Mouse (Mus musculus) thymus, adult 2 months (tissue): ENCODE results near the gene Mfsd4a. TPM values are rescaled to one million over a fixed set of nuclear protein-coding genes. Genes with fewer than 3 reads are reported as not detected.

Experiments used
- DNase-seq: peaks from one replicate; pipeline ENCODE4 v3.0.0; 2021
- H3K27ac ChIP-seq: fragments of 200-500 bp; 2 replicates; pipeline ENCODE4 v1.5.1; 2012; ENCODE audit warnings: low read length, control low read depth; ENCODE audit not compliant: control insufficient read depth, insufficient read depth
- H3K27me3 ChIP-seq: fragments of 200-500 bp; 2 replicates; pipeline ENCODE4 v1.6.1; 2012; ENCODE audit warnings: mild to moderate bottlenecking, low read length, moderate library complexity, mixed read lengths; ENCODE audit not compliant: control insufficient read depth, insufficient read depth
- H3K36me3 ChIP-seq: fragments of 200-500 bp; 2 replicates; pipeline ENCODE4 v1.6.1; 2012; ENCODE audit warnings: mild to moderate bottlenecking, low read length, moderate library complexity; ENCODE audit not compliant: control insufficient read depth, insufficient read depth
- H3K4me1 ChIP-seq: fragments of 200-500 bp; replicated peaks from 2 replicates; pipeline ENCODE4 v1.6.1; 2012; ENCODE audit warnings: low read length; ENCODE audit not compliant: control insufficient read depth, insufficient read depth
- H3K4me3 ChIP-seq: fragments of 200-500 bp; 2 replicates; pipeline ENCODE4 v1.5.1; 2012; ENCODE audit warnings: mild to moderate bottlenecking, low read length, control low read depth, moderate library complexity; ENCODE audit not compliant: control insufficient read depth, insufficient read depth
- CTCF ChIP-seq: fragments of 200-500 bp; IDR thresholded peaks from 2 replicates; pipeline ENCODE4 v1.5.1; 2012; ENCODE audit warnings: mild to moderate bottlenecking, control low read depth, low read length, moderate library complexity, borderline replicate concordance; ENCODE audit not compliant: control insufficient read depth, poor library complexity, insufficient read depth; ENCODE audit errors: extremely low read depth
- POLR2A ChIP-seq: fragments of 200-500 bp; IDR thresholded peaks from 2 replicates; pipeline ENCODE4 v1.6.1; 2012; ENCODE audit warnings: mild to moderate bottlenecking, low read length, control low read depth, moderate library complexity; ENCODE audit not compliant: control insufficient read depth, poor library complexity, insufficient read depth; ENCODE audit errors: extremely low read depth
- WGBS: fragments of 180-500 bp; shearing (Covaris S2); methylation state at CpG from one replicate; pipeline ENCODE4 v1.1.7; 2018; 5-methylcytosine and 5-hydroxymethylcytosine counted together
- polyA plus RNA-seq: library from polyadenylated mRNA; depleted of rRNA; stranded (reverse); fragments of >200 nt; gene quantifications from 2 replicates; pipeline ENCODE4 v1.2.3, GENCODE M21; 2012; rRNA removed

Mfsd4a gene
- polyA plus RNA-seq, 1 experiment: 5.6 TPM

GRCm38 (mm10) chr1:131983806-131984205 lies 84.1 kb downstream of the Mfsd4a start:
- Histone ChIP-seq H3K4me3 (no peak overlapping the region), H3K27ac (no peak overlapping the region), H3K4me1 (no peaks in the 10 kb centered on the region), H3K27me3 (no peaks in the 10 kb centered on the region), H3K36me3 (no peaks in the 10 kb centered on the region)
- TF ChIP-seq POLR2A: no peak
- TF ChIP-seq CTCF: no peak
- WGBS: 91% methylated on average over 2 of the region's 2 CpGs
- no peak for DNase-seq

DNA sequence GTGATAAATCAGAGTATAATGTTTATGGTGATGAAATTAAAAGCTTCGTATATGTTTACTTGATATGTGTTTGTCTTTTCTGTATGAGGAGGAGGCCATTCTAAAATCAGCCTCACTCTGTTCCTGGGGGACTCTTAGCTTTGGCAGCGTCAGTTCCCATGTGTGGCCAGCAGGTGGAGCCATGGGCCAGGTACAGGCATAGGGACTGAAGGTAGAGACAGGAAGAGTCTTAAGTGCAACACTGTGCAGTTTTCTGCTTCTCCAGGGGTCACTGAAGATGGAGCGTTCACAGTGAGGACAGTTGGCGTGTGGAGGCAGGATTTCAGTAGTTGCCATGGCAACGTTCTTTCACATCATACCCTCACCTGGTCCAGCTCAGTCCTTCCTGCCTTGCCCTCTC lies 85.0 kb downstream of the Mfsd4a start:
- Histone ChIP-seq H3K27me3 (no peaks in the 10 kb centered on the region), H3K4me3 (no peak overlapping the region), H3K27ac (no peak overlapping the region), H3K4me1 (no peaks in the 10 kb centered on the region), H3K36me3 (no peaks in the 10 kb centered on the region)
- 7% methylated on average over 5 of the region's 5 CpGs for WGBS
- TF ChIP-seq CTCF (peak; percentile 80; the same call in 1 of the 2 replicates), POLR2A (no peak)
- DNase-seq: peak; percentile 88

DNA sequence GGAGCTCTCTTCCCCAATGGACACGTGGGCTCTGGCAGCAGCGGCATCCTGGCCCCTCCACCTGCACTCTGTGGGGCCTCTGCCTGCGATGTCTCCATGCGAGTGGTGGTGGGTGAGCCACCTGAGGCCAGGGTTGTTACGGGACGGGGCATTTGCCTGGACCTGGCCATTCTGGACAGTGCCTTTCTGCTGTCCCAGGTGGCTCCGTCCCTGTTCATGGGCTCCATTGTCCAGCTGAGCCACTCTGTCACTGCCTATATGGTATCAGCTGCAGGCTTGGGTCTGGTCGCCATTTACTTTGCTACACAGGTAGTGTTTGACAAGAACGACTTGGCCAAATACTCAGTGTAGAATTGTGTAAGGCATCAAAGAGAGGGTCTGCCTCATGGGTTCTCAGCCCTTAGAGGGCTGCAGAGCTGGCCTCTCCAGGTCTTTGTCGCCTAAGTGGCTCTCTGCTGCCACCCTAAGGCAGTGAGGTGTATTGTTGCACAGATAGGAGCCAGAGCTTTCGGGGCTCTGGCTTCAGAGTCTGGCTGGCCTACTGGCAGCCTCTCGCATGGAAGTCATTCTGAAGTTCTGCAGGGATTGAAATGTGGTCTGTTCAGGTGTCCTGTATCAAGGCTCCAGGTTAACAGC lies 86.4 kb downstream of the Mfsd4a start:
- 61% methylated on average over 12 of the region's 12 CpGs for WGBS
- Histone ChIP-seq H3K4me1 (no peaks in the 10 kb centered on the region), H3K27me3 (no peaks in the 10 kb centered on the region), H3K27ac (no peak overlapping the region), H3K4me3 (no peak overlapping the region), H3K36me3 (no peaks in the 10 kb centered on the region)
- TF ChIP-seq POLR2A (no peak), CTCF (peak; percentile 85; the same call in 1 of the 2 replicates)
- DNase-seq: peak; percentile 80

- H3K27ac ChIP-seq: no peak overlapping the region
- H3K4me3 ChIP-seq: no peak overlapping the region
- H3K4me1 ChIP-seq: no peaks in the 10 kb centered on the region
- TF ChIP-seq CTCF (no peak), POLR2A (no peak)
- no peak for DNase-seq
- no peaks in the 10 kb centered on the region for H3K27me3 ChIP-seq
- H3K36me3 ChIP-seq: no peaks in the 10 kb centered on the region
- 92% methylated on average over 2 of the region's 2 CpGs for WGBS
Measured at GRCm38 (mm10) chr1:131980471-131980870, 87.4 kb downstream of the Mfsd4a start.

DNA sequence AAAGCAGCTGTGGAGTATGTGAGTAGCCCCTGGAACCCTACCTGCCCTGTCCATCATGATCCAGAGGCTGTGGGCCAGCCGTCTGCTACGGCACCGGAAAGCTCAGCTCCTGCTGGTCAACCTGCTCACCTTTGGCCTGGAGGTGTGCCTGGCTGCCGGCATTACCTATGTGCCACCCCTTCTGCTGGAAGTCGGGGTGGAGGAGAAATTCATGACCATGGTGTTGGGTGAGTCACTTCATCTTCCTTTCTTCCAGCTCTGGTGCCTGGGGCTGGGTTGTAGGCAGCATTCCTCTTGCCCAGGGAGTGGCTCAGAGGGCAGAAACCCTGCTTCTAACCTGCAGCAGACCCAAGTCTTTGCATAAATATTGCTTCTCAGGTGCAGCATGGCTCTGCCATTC lies 91.0 kb downstream of the Mfsd4a start:
- Histone ChIP-seq H3K27me3 (no peaks in the 10 kb centered on the region), H3K4me1 (peaks cover 10% of the 10 kb centered on the region), H3K27ac (no peak overlapping the region), H3K36me3 (no peaks in the 10 kb centered on the region), H3K4me3 (no peak overlapping the region)
- no peak for TF ChIP-seq CTCF
- TF ChIP-seq POLR2A: no peak
- DNase-seq: no peak
- 97% methylated on average over 5 of the region's 5 CpGs for WGBS

- H3K27me3 ChIP-seq: no peaks in the 10 kb centered on the region
- TF ChIP-seq CTCF: no peak
- no peak for TF ChIP-seq POLR2A
Measured at GRCm38 (mm10) chr1:131973991-131974390, 93.9 kb downstream of the Mfsd4a start.

More at GRCm38 (mm10) chr1:131973991-131974390, 93.9 kb downstream of the Mfsd4a start:
- DNase-seq: no peak
- H3K27ac ChIP-seq: no peak overlapping the region
- H3K4me1 ChIP-seq: peaks cover 23% of the 10 kb centered on the region
- WGBS: 94% methylated on average over 6 of the region's 6 CpGs
- no peaks in the 10 kb centered on the region for H3K36me3 ChIP-seq
- H3K4me3 ChIP-seq: no peak overlapping the region

Other genes with a start within 250 kb of the Mfsd4a start
- 64.7 and 73.5 TPM in 2 replicates for gene Slc41a1, start 240.6 kb downstream of the Mfsd4a start, polyA plus RNA-seq
- gene Rab29, start 200.8 kb downstream of the Mfsd4a start, polyA plus RNA-seq: 42.3 and 49.6 TPM in 2 replicates
- gene Nucks1, start 157.5 kb downstream of the Mfsd4a start, polyA plus RNA-seq: 16.6 and 21.4 TPM in 2 replicates
- 6.4 and 7.1 TPM in 2 replicates for gene Slc45a3, start 105.1 kb downstream of the Mfsd4a start, polyA plus RNA-seq
- gene Elk4, start 60.5 kb downstream of the Mfsd4a start, polyA plus RNA-seq: 82.3 and 101 TPM in 2 replicates
- gene Cdk18, start 71.6 kb upstream of the Mfsd4a start, polyA plus RNA-seq: 7.6 and 8.6 TPM in 2 replicates
- gene Lemd1, start 123.4 kb upstream of the Mfsd4a start, polyA plus RNA-seq: not detected in 2 replicates
- 0.03 TPM in 1 of 2 replicates, not detected in the other for gene AC124108.1, start 123.4 kb upstream of the Mfsd4a start, polyA plus RNA-seq
- not detected in 2 replicates for gene Gm10188, start 161.7 kb upstream of the Mfsd4a start, polyA plus RNA-seq
- 5.5 and 6.6 TPM in 2 replicates for gene Klhdc8a, start 230.6 kb upstream of the Mfsd4a start, polyA plus RNA-seq
- gene Nuak2, start 248.1 kb upstream of the Mfsd4a start, polyA plus RNA-seq: 5.6 and 5.7 TPM in 2 replicates